Mouse (Mus musculus): Measurements from ENCODE around the gene Ano4. TPM values are rescaled to one million over a fixed set of nuclear protein-coding genes. Genes with fewer than 3 reads are reported as not detected.

The Ano4 gene
- polyA plus RNA-seq, 1 experiment from 2014 or later, result 1.1 TPM

GRCm38 (mm10) chr10:89263396-89263795 lies 81.2 kb downstream of the Ano4 start:
- Histone ChIP-seq H3K9me3 (replicated peaks) (no peaks in the 10 kb centered on the region), H3K4me1 (peaks cover 8% of the 10 kb centered on the region), H3K27ac (no peak overlapping the region), H3K27me3 (ENCODE audit: low read depth, poor library complexity, severe bottlenecking) (no peaks in the 10 kb centered on the region), H3K36me3 (no peaks in the 10 kb centered on the region), H3K4me3 (no peak overlapping the region)
- no peak for DNase-seq (ENCODE audit: low spot score)
- WGBS, result 89% methylated on average over 4 of the region's 4 CpGs

GRCm38 (mm10) chr10:89257457-89258381 lies 86.8 kb downstream of the Ano4 start:
- WGBS, result 3% methylated on average over 16 of the region's 16 CpGs
- no peaks in the 10 kb centered on the region for H3K9me3 ChIP-seq (replicated peaks)
- peak overlapping the region; percentile 67 for H3K27ac ChIP-seq
- H3K4me3 ChIP-seq, result peak overlapping the region; percentile 52
- no peaks in the 10 kb centered on the region for H3K36me3 ChIP-seq
- peaks cover 8% of the 10 kb centered on the region; the same call in 1 of the 2 replicates for H3K27me3 ChIP-seq (ENCODE audit: low read depth, poor library complexity, severe bottlenecking)
- peak; percentile 61 for DNase-seq (ENCODE audit: low spot score)
- H3K4me1 ChIP-seq, result peaks cover 30% of the 10 kb centered on the region

GRCm38 (mm10) chr10:89256762-89257456 lies 87.7 kb downstream of the Ano4 start:
- peak overlapping the region; percentile 52 for H3K4me3 ChIP-seq
- peak overlapping the region; percentile 67 for H3K27ac ChIP-seq
- H3K9me3 ChIP-seq (replicated peaks), result no peaks in the 10 kb centered on the region
- peak; percentile 53 for DNase-seq (ENCODE audit: low spot score)
- no peaks in the 10 kb centered on the region for H3K36me3 ChIP-seq
- peaks cover 8% of the 10 kb centered on the region; the same call in 1 of the 2 replicates for H3K27me3 ChIP-seq (ENCODE audit: low read depth, poor library complexity, severe bottlenecking)
- H3K4me1 ChIP-seq, result peaks cover 30% of the 10 kb centered on the region
- 3% methylated on average over 17 of the region's 17 CpGs for WGBS

- no peak for DNase-seq (ENCODE audit: low spot score)
- H3K27me3 ChIP-seq (ENCODE audit: low read depth, poor library complexity, severe bottlenecking), result peaks cover 8% of the 10 kb centered on the region; the same call in 1 of the 2 replicates
- H3K36me3 ChIP-seq, result no peaks in the 10 kb centered on the region
- WGBS, result 83% methylated on average over 5 of the region's 5 CpGs
- no peak overlapping the region for H3K27ac ChIP-seq
- no peak overlapping the region for H3K4me3 ChIP-seq
- H3K4me1 ChIP-seq, result peaks cover 30% of the 10 kb centered on the region
- H3K9me3 ChIP-seq (replicated peaks), result no peaks in the 10 kb centered on the region
Measured at GRCm38 (mm10) chr10:89254765-89255164, 89.8 kb downstream of the Ano4 start.

- Histone ChIP-seq H3K4me3 (no peak overlapping the region), H3K27me3 (ENCODE audit: low read depth, poor library complexity, severe bottlenecking) (peaks cover 8% of the 10 kb centered on the region; the same call in 1 of the 2 replicates), H3K4me1 (peaks cover 26% of the 10 kb centered on the region), H3K9me3 (replicated peaks) (no peaks in the 10 kb centered on the region), H3K36me3 (no peaks in the 10 kb centered on the region), H3K27ac (no peak overlapping the region)
- DNase-seq (ENCODE audit: low spot score), result no peak
- WGBS, result 80% methylated on average over 3 of the region's 3 CpGs
Measured at GRCm38 (mm10) chr10:89253799-89254198, 90.8 kb downstream of the Ano4 start.

- Histone ChIP-seq H3K27me3 (ENCODE audit: low read depth, poor library complexity, severe bottlenecking) (peaks cover 7% of the 10 kb centered on the region; the same call in 1 of the 2 replicates), H3K4me1 (peaks cover 15% of the 10 kb centered on the region), H3K27ac (no peak overlapping the region), H3K36me3 (no peaks in the 10 kb centered on the region), H3K9me3 (replicated peaks) (no peaks in the 10 kb centered on the region), H3K4me3 (no peak overlapping the region)
- no peak for DNase-seq (ENCODE audit: low spot score)
- WGBS, result 88% methylated on average over 5 of the region's 5 CpGs
Measured at GRCm38 (mm10) chr10:89252636-89253035, 91.9 kb downstream of the Ano4 start.

- Histone ChIP-seq H3K4me3 (no peak overlapping the region), H3K27ac (no peak overlapping the region), H3K4me1 (no peaks in the 10 kb centered on the region), H3K9me3 (replicated peaks) (no peaks in the 10 kb centered on the region), H3K27me3 (ENCODE audit: low read depth, poor library complexity, severe bottlenecking) (no peaks in the 10 kb centered on the region), H3K36me3 (no peaks in the 10 kb centered on the region)
- WGBS, result 84% methylated on average over 1 of the region's 1 CpGs
- no peak for DNase-seq (ENCODE audit: low spot score)
Measured at GRCm38 (mm10) chr10:89243808-89244207, 100.8 kb downstream of the Ano4 start.

GRCm38 (mm10) chr10:89224524-89224923 lies 120.0 kb downstream of the Ano4 start:
- H3K9me3 ChIP-seq (replicated peaks), result no peaks in the 10 kb centered on the region
- peak; percentile 78 for DNase-seq (ENCODE audit: low spot score)
- H3K27me3 ChIP-seq (ENCODE audit: low read depth, poor library complexity, severe bottlenecking), result no peaks in the 10 kb centered on the region
- H3K36me3 ChIP-seq, result no peaks in the 10 kb centered on the region
- WGBS, result 41% methylated on average over 7 of the region's 7 CpGs
- H3K27ac ChIP-seq, result no peak overlapping the region
- no peak overlapping the region for H3K4me3 ChIP-seq
- no peaks in the 10 kb centered on the region for H3K4me1 ChIP-seq

GRCm38 (mm10) chr10:89222284-89222989 lies 122.1 kb downstream of the Ano4 start:
- no peak overlapping the region for H3K4me3 ChIP-seq
- WGBS, result 85% methylated on average over 6 of the region's 6 CpGs
- H3K9me3 ChIP-seq (replicated peaks), result no peaks in the 10 kb centered on the region
- H3K36me3 ChIP-seq, result no peaks in the 10 kb centered on the region
- H3K27me3 ChIP-seq (ENCODE audit: low read depth, poor library complexity, severe bottlenecking), result no peaks in the 10 kb centered on the region
- DNase-seq (ENCODE audit: low spot score), result no peak
- no peaks in the 10 kb centered on the region for H3K4me1 ChIP-seq
- no peak overlapping the region for H3K27ac ChIP-seq

GRCm38 (mm10) chr10:89216078-89216477 lies 128.5 kb downstream of the Ano4 start:
- 88% methylated on average over 6 of the region's 6 CpGs for WGBS

GRCm38 (mm10) chr10:89205858-89206257 lies 138.7 kb downstream of the Ano4 start:
- peak; percentile 34 for DNase-seq (ENCODE audit: low spot score)
- H3K4me1 ChIP-seq, result no peaks in the 10 kb centered on the region
- H3K36me3 ChIP-seq, result no peaks in the 10 kb centered on the region
- no peak overlapping the region for H3K4me3 ChIP-seq
- 51% methylated on average over 2 of the region's 2 CpGs for WGBS
- H3K27me3 ChIP-seq (ENCODE audit: low read depth, poor library complexity, severe bottlenecking), result no peaks in the 10 kb centered on the region
- H3K27ac ChIP-seq, result no peak overlapping the region
- H3K9me3 ChIP-seq (replicated peaks), result no peaks in the 10 kb centered on the region

More at GRCm38 (mm10) chr10:89216078-89216477, 128.5 kb downstream of the Ano4 start:
- Histone ChIP-seq H3K9me3 (replicated peaks) (no peaks in the 10 kb centered on the region), H3K36me3 (no peaks in the 10 kb centered on the region), H3K4me3 (no peak overlapping the region), H3K27me3 (ENCODE audit: low read depth, poor library complexity, severe bottlenecking) (no peaks in the 10 kb centered on the region), H3K4me1 (no peaks in the 10 kb centered on the region), H3K27ac (no peak overlapping the region)
- DNase-seq (ENCODE audit: low spot score), result no peak

GRCm38 (mm10) chr10:89196444-89196843 lies 148.1 kb downstream of the Ano4 start:
- DNase-seq (ENCODE audit: low spot score), result no peak

More at GRCm38 (mm10) chr10:89196444-89196843, 148.1 kb downstream of the Ano4 start:
- Histone ChIP-seq H3K4me1 (no peaks in the 10 kb centered on the region), H3K36me3 (no peaks in the 10 kb centered on the region), H3K27me3 (ENCODE audit: low read depth, poor library complexity, severe bottlenecking) (no peaks in the 10 kb centered on the region), H3K27ac (no peak overlapping the region), H3K4me3 (no peak overlapping the region), H3K9me3 (replicated peaks) (no peaks in the 10 kb centered on the region)
- WGBS, result 89% methylated on average over 10 of the region's 10 CpGs

Data from limb, embryonic 10.5 days (tissue).